Mouse (Mus musculus) heart, postnatal 0 days (tissue): ENCODE measurements around the gene Ier5. TPM values are rescaled to one million over a fixed set of nuclear protein-coding genes. Genes with fewer than 3 reads are reported as not detected.

Experiments
- ATAC-seq: fragments of 200-750 bp; cut with Nextera tagmentation; 2 replicates; pipeline ENCODE4 v1.8.0; 2017; ENCODE audit warnings: low read depth, moderate number of reproducible peaks, moderate library complexity; ENCODE audit not compliant: insufficient read depth
- DNase-seq: peaks from one replicate; pipeline ENCODE4 v3.0.0-alpha.2; 2016; ENCODE audit warnings: low spot score
- H3K27ac ChIP-seq: fragments of 300-500 bp; sonication (generic); 2 replicates; pipeline ENCODE4 v1.5.1; 2014; ENCODE audit warnings: low read depth, mild to moderate bottlenecking
- H3K27me3 ChIP-seq: fragments of 300-500 bp; sonication (generic); 2 replicates; pipeline ENCODE4 v1.6.1; 2014; ENCODE audit warnings: low read length, mixed read lengths; ENCODE audit not compliant: control insufficient read depth, insufficient read depth
- H3K36me3 ChIP-seq: fragments of 300-500 bp; sonication (generic); replicated peaks from 2 replicates; pipeline ENCODE4 v1.6.1; 2014; ENCODE audit warnings: low read length, mixed read lengths; ENCODE audit not compliant: control insufficient read depth, insufficient read depth
- H3K4me1 ChIP-seq: fragments of 300-500 bp; sonication (generic); 2 replicates; pipeline ENCODE4 v1.6.1; 2014; ENCODE audit warnings: antibody characterized with exemption; ENCODE audit not compliant: control insufficient read depth, insufficient read depth
- H3K4me2 ChIP-seq: fragments of 300-500 bp; sonication (generic); 2 replicates; pipeline ENCODE4 v1.6.1; 2014; ENCODE audit warnings: low read depth, mild to moderate bottlenecking, low read length, moderate library complexity
- H3K4me3 ChIP-seq: fragments of 300-500 bp; sonication (generic); 2 replicates; pipeline ENCODE4 v1.5.1; 2014; ENCODE audit warnings: low read depth, low read length
- H3K9ac ChIP-seq: fragments of 300-500 bp; sonication (generic); replicated peaks from 2 replicates; pipeline ENCODE4 v1.6.1; 2014; ENCODE audit warnings: low read depth, low read length, mixed read lengths
- H3K9me3 ChIP-seq: fragments of 300-500 bp; sonication (generic); replicated peaks from 2 replicates; pipeline ENCODE4 v1.6.1; 2016; ENCODE audit warnings: low read length; ENCODE audit not compliant: control insufficient read depth
- CTCF ChIP-seq: IDR thresholded peaks from 2 replicates; pipeline ENCODE4 v1.5.1; 2016; ENCODE audit warnings: antibody characterized with exemption, control low read depth, low read depth
- EP300 ChIP-seq: IDR thresholded peaks from 2 replicates; pipeline ENCODE4 v1.6.1; 2016; ENCODE audit warnings: antibody characterized with exemption, low read depth
- WGBS: fragments of 180-500 bp; shearing (Covaris S2); extraction: QIAGEN DNeasy Blood & Tissue Kit; methylation state at CpG from one replicate; pipeline ENCODE4 v1.1.7; 2014; 5-methylcytosine and 5-hydroxymethylcytosine counted together
- polyA plus RNA-seq: library from polyadenylated mRNA; unstranded; fragments of >200 nt; fragmentation: Nextera tagmentation; extraction: Ambion mirVana; gene quantifications from 2 replicates; pipeline ENCODE4 v1.2.1, GENCODE M21; 2015
- total RNA-seq: library from RNA; depleted of rRNA; stranded (reverse); fragments of >200 nt; gene quantifications from 2 replicates; pipeline ENCODE4 v1.2.3, GENCODE M21; 2014; ENCODE audit warnings: low replicate concordance

The Ier5 gene
- total and polyA plus RNA-seq, 2 experiments from 2014 or later, result 3.9 to 50.4 TPM

DNA sequence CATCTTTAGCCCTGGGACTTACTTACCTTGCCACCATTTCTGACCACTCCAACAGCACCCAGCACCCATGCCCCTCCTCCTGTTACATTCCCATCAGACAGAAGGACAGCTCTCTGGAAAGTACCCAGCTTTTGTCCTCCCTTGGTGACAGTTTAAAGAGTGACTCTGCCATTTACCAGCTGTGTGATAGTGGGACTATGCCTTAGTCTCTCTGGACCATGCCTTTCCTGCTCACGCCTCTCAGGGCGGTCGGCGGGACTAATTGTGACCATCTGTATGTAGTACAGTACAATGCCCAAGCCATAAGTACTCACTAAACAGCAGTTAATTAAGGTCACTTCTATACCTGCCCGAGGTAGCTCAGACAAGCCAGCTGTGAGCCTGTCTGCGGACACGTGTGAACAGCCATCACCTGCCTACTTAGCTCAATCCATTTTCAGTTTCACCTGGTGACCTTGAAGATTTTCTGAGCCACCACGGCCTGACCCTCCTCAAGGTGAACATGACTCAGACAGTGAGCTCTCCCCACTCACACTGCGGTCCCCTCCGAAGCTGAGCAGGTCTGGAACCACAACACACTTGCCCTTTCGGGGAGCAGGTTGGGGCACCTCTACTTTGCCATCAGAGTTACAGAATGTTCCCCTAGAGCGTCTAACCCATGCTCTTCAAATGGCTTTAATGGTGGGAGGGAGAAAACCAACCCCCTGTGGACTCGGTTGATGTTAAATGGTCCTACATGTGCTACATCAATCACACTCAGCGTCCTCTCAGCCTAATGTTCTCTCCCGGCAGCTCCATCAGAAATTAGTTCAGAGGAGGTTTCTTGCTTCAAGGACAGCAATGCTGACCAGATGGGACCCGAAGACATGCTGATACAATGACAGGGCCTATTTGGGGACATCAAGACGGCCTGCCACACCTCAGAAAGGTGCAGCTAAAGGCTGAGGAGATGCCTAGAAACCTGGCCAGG, 38.3 kb downstream of the Ier5 start:
- Histone ChIP-seq H3K9me3 (no peaks in the 10 kb centered on the region), H3K4me2 (no peak overlapping the region), H3K27me3 (no peaks in the 10 kb centered on the region), H3K36me3 (no peaks in the 10 kb centered on the region), H3K27ac (peak overlapping the region; percentile 75), H3K9ac (no peak overlapping the region), H3K4me3 (no peak overlapping the region), H3K4me1 (peaks cover 27% of the 10 kb centered on the region)
- ATAC-seq (no peak), DNase-seq (no peak)
- TF ChIP-seq CTCF (no peak), EP300 (no peak)
- WGBS, result 74% methylated on average over 17 of the region's 17 CpGs

DNA sequence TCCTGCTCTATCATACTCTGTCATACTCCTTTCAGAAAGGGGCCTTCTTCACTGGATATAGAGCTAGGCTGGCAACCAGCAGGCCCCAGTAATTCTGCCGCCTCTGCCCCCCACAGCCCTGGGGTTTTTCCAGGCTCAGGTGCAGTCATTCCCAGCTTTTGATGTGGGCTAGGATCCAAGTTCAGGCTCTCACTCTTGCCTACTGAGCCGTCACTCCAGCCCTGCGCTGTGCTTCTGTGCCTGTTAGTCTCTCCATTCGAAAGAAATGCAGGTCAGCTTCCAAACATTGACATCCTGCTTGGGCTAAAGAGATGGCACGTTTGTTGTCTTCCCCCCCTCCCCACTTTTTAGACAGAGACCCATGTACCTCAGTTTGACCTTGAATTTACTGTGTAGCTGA, 39.2 kb downstream of the Ier5 start:
- Histone ChIP-seq H3K4me2 (no peak overlapping the region), H3K27me3 (no peaks in the 10 kb centered on the region), H3K4me3 (no peak overlapping the region), H3K27ac (peak overlapping the region; percentile 75), H3K9me3 (no peaks in the 10 kb centered on the region), H3K4me1 (peaks cover 29% of the 10 kb centered on the region), H3K36me3 (no peaks in the 10 kb centered on the region), H3K9ac (no peak overlapping the region)
- DNase-seq (no peak), ATAC-seq (no peak)
- TF ChIP-seq EP300 (no peak), CTCF (no peak)
- WGBS, result 52% methylated on average over 5 of the region's 5 CpGs

DNA sequence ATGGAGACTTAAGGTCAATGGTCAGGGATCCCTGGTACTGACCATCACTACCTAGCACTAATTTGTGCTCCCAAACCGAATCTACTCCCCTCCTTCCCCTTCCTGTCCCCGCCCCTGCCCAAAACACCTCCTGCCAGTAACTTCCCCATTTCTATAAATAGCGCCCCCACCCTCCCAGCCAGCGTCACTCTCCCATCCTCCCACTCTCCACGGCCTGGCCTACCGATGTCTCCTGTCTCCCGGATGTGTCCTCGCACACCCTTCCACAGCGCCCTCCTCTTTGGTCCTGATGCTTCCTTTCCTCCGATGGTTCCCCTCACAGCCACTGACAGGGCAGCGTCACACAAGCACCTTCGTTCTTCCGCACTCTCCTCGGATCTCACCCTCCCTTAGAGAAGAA, 39.9 kb downstream of the Ier5 start:
- Histone ChIP-seq H3K4me3 (no peak overlapping the region), H3K9ac (no peak overlapping the region), H3K4me2 (peak overlapping the region; percentile 5; the same call in 1 of the 2 replicates), H3K4me1 (peaks cover 32% of the 10 kb centered on the region), H3K27me3 (no peaks in the 10 kb centered on the region), H3K36me3 (no peaks in the 10 kb centered on the region), H3K27ac (peak overlapping the region; percentile 75), H3K9me3 (no peaks in the 10 kb centered on the region)
- 6% methylated on average over 14 of the region's 14 CpGs for WGBS
- TF ChIP-seq EP300 (no peak), CTCF (peak; percentile 18)
- ATAC-seq (peak; percentile 88), DNase-seq (peak; percentile 89)

DNA sequence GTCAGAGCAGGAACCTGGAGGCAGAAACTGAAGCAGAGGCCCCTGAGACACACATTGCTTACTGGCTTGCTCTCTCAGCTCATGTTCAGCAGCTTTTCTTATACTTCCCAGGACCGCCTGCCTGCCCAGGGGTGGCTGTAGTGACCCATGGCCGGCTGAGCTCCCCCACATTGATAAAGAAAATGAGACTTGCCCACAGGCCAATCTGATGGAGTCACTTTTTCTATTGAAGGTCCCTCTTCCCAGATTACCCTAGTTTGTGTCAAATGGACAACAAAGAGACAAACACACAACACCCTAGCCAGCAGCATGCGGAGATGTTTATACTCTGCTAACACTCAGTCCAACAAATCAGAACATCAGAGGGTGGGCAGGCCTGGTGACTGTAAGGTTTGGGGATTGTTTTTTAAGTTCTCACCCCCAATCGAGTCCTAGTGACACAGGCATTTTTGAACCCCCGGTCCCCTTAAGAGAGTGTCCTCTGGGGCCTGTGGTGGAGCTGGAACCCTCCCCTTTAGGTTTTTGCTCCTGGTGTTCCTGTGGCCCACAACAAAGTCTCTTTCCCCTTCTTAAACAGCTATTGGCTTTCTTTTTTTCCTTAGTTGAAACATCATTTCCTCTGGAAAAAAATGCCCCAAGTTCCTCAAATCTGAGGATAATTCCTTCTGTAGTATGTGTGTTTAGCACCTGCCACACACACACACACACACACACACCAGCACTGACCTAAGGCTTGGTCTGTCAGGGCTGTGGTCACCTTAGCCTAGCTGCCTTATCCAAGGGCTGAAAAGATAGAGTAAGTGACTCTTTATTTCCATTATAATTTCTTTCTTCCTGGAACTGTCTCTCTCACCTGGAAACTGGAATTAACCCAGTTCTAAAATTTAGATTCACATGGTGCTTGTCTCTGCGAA, 41.1 kb downstream of the Ier5 start:
- WGBS, result 67% methylated on average over 6 of the region's 6 CpGs
- no peak overlapping the region for H3K4me2 ChIP-seq
- no peaks in the 10 kb centered on the region for H3K36me3 ChIP-seq
- H3K4me3 ChIP-seq, result no peak overlapping the region
- 0 out of 2 replicates have a peak overlapping the region, but pooled peaks have one; percentile 15 for H3K9ac ChIP-seq
- TF ChIP-seq CTCF, result no peak
- TF ChIP-seq EP300, result no peak
- peak overlapping the region; percentile 75 for H3K27ac ChIP-seq
- no peaks in the 10 kb centered on the region for H3K9me3 ChIP-seq
- H3K4me1 ChIP-seq, result peaks cover 37% of the 10 kb centered on the region
- DNase-seq (no peak), ATAC-seq (no peak)
- no peaks in the 10 kb centered on the region for H3K27me3 ChIP-seq

DNA sequence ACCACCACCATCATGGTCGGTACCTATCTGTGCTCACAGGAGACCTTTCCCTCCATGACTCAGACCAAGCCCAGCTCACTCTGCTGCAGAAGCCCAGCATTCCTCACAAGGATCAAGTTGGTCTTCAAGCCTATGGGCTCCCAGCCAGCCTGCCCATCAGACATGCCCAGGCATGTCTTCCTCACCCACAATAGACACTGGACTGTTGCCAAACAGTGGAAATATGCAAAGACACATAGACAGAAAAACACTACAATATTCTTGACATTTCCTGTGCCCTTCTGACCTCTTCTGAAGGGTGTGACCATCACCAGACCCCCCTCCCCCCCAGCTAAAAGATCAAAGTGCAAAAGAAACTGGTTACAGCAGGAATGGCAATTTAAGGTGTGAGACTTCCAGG, 43.3 kb downstream of the Ier5 start:
- Histone ChIP-seq H3K9ac (no peak overlapping the region), H3K27ac (no peak overlapping the region), H3K4me3 (no peak overlapping the region), H3K9me3 (no peaks in the 10 kb centered on the region), H3K36me3 (no peaks in the 10 kb centered on the region), H3K4me2 (no peak overlapping the region), H3K27me3 (no peaks in the 10 kb centered on the region), H3K4me1 (peaks cover 59% of the 10 kb centered on the region)
- ATAC-seq (no peak), DNase-seq (no peak)
- TF ChIP-seq CTCF, result no peak
- TF ChIP-seq EP300, result no peak
- WGBS, result 96% methylated on average over 1 of the region's 1 CpGs
